Mouse (Mus musculus): ENCODE data around the gene Zswim9.

Gene Zswim9

GRCm38 (mm10) chr7:13302780-13303179 is 24.3 kb upstream of the Zswim9 start:
- Histone ChIP-seq H3K27me3 (ENCODE audit: insufficient read depth, low read length) (no peaks in the 10 kb centered on the region), H3K4me1 (replicated peaks; ENCODE audit: low read depth, low read length) (peaks cover 5% of the 10 kb centered on the region; the same call in 1 of the 2 replicates), H3K4me3 (replicated peaks; ENCODE audit: low read length) (no peak overlapping the region), H3K9me3 (ENCODE audit: low read length) (peaks cover 99% of the 10 kb centered on the region), H3K36me3 (ENCODE audit: insufficient read depth, low read length) (peaks cover 100% of the 10 kb centered on the region)
- TF ChIP-seq CTCF (conservative IDR thresholded peaks at IDR 0.05; ENCODE audit: low read length) (no peak), POU5F1 (IDR thresholded peaks at IDR 0.05; ENCODE audit: borderline replicate concordance, low read length) (no peak), NANOG (IDR thresholded peaks at IDR 0.05; ENCODE audit: borderline replicate concordance, low read length) (no peak)

DNA sequence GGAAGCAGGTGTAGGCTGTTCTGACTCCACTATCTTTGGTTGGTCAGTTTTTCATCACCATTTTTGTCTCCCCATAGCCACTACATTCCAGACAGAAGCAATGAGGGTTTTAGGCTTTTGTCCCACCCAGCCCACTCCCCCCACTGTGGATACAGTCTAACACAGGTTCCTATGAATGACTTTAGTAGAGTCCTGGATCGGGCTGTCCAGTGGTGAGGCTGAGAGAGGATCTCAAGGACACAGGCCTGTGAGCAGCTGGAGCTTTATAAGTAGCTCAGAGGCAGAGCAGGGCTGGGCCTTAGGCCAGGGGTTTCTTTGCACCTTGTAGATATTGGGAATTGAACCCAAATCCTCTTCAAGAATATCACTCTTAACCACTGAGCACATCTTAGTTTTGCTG is 23.1 kb upstream of the Zswim9 start:
- H3K36me3 ChIP-seq (ENCODE audit: insufficient read depth, low read length) = peaks cover 100% of the 10 kb centered on the region
- peaks cover 14% of the 10 kb centered on the region for H3K4me1 ChIP-seq (replicated peaks; ENCODE audit: low read depth, low read length)
- no peak for TF ChIP-seq CTCF (conservative IDR thresholded peaks at IDR 0.05; ENCODE audit: low read length)
- TF ChIP-seq NANOG (IDR thresholded peaks at IDR 0.05; ENCODE audit: borderline replicate concordance, low read length) = no peak
- TF ChIP-seq POU5F1 (IDR thresholded peaks at IDR 0.05; ENCODE audit: borderline replicate concordance, low read length) = no peak
- no peaks in the 10 kb centered on the region for H3K27me3 ChIP-seq (ENCODE audit: insufficient read depth, low read length)
- peaks cover 99% of the 10 kb centered on the region for H3K9me3 ChIP-seq (ENCODE audit: low read length)
- H3K4me3 ChIP-seq (replicated peaks; ENCODE audit: low read length) = no peak overlapping the region

GRCm38 (mm10) chr7:13298821-13299220 is 20.3 kb upstream of the Zswim9 start:
- Histone ChIP-seq H3K36me3 (ENCODE audit: insufficient read depth, low read length) (peaks cover 100% of the 10 kb centered on the region), H3K4me3 (replicated peaks; ENCODE audit: low read length) (no peak overlapping the region), H3K27me3 (ENCODE audit: insufficient read depth, low read length) (no peaks in the 10 kb centered on the region), H3K9me3 (ENCODE audit: low read length) (peaks cover 100% of the 10 kb centered on the region), H3K4me1 (replicated peaks; ENCODE audit: low read depth, low read length) (peaks cover 15% of the 10 kb centered on the region)
- TF ChIP-seq CTCF (conservative IDR thresholded peaks at IDR 0.05; ENCODE audit: low read length) (no peak), POU5F1 (IDR thresholded peaks at IDR 0.05; ENCODE audit: borderline replicate concordance, low read length) (no peak), NANOG (IDR thresholded peaks at IDR 0.05; ENCODE audit: borderline replicate concordance, low read length) (no peak)

DNA sequence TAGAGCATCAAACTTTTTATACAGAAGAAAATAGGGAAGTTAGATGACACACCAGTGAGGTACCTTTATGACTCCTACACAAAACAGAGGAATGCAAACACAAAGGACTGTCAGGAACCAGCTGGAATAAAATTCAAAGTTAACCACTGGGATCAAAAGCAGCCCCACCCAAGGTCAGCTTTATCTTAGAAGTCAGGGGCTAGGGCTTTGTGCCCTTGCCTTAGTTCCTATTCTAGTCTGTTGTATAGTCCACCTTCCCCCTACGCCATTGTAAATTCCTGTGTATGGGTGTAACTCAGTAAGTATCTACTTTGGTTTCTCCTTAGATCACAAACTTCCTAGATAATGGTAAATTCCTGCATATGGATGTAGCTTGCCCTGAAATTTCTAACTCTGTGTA is 19.1 kb upstream of the Zswim9 start:
- peaks cover 100% of the 10 kb centered on the region for H3K9me3 ChIP-seq (ENCODE audit: low read length)
- no peaks in the 10 kb centered on the region for H3K27me3 ChIP-seq (ENCODE audit: insufficient read depth, low read length)
- H3K36me3 ChIP-seq (ENCODE audit: insufficient read depth, low read length) = peaks cover 100% of the 10 kb centered on the region
- peaks cover 15% of the 10 kb centered on the region for H3K4me1 ChIP-seq (replicated peaks; ENCODE audit: low read depth, low read length)
- no peak overlapping the region for H3K4me3 ChIP-seq (replicated peaks; ENCODE audit: low read length)
- TF ChIP-seq CTCF (conservative IDR thresholded peaks at IDR 0.05; ENCODE audit: low read length) (no peak), NANOG (IDR thresholded peaks at IDR 0.05; ENCODE audit: borderline replicate concordance, low read length) (no peak)

DNA sequence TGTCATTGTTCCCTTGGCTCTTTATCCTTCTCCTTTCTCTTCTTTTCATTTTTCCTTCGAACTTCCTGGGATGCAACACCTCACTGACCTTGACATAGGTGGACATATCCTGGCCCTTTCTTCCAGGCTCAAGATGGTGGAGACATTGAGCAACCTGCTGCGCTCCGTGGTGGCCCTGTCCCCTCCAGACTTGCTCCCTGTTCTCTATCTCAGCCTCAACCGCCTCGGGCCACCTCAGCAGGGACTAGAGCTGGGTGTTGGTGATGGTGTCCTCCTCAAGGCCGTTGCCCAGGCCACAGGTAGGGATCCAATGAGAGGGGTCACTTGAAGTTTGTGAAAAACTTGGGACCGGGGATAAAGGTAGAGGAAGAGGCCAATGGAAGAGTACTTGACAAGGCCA is 16.7 kb upstream of the Zswim9 start:
- TF ChIP-seq NANOG (IDR thresholded peaks at IDR 0.05; ENCODE audit: borderline replicate concordance, low read length) (no peak), POU5F1 (IDR thresholded peaks at IDR 0.05; ENCODE audit: borderline replicate concordance, low read length) (no peak), CTCF (conservative IDR thresholded peaks at IDR 0.05; ENCODE audit: low read length) (no peak)
- Histone ChIP-seq H3K4me3 (replicated peaks; ENCODE audit: low read length) (no peak overlapping the region), H3K4me1 (replicated peaks; ENCODE audit: low read depth, low read length) (peaks cover 15% of the 10 kb centered on the region), H3K9me3 (ENCODE audit: low read length) (peaks cover 100% of the 10 kb centered on the region), H3K36me3 (ENCODE audit: insufficient read depth, low read length) (peaks cover 100% of the 10 kb centered on the region), H3K27me3 (ENCODE audit: insufficient read depth, low read length) (no peaks in the 10 kb centered on the region)

GRCm38 (mm10) chr7:13293878-13294855 is 15.6 kb upstream of the Zswim9 start:
- TF ChIP-seq NANOG (IDR thresholded peaks at IDR 0.05; ENCODE audit: borderline replicate concordance, low read length) (no peak), CTCF (conservative IDR thresholded peaks at IDR 0.05; ENCODE audit: low read length) (no peak), POU5F1 (IDR thresholded peaks at IDR 0.05; ENCODE audit: borderline replicate concordance, low read length) (no peak)
- Histone ChIP-seq H3K27me3 (ENCODE audit: insufficient read depth, low read length) (no peaks in the 10 kb centered on the region), H3K4me1 (replicated peaks; ENCODE audit: low read depth, low read length) (peaks cover 15% of the 10 kb centered on the region), H3K4me3 (replicated peaks; ENCODE audit: low read length) (no peak overlapping the region), H3K9me3 (ENCODE audit: low read length) (peaks cover 99% of the 10 kb centered on the region), H3K36me3 (ENCODE audit: insufficient read depth, low read length) (peaks cover 100% of the 10 kb centered on the region)

DNA sequence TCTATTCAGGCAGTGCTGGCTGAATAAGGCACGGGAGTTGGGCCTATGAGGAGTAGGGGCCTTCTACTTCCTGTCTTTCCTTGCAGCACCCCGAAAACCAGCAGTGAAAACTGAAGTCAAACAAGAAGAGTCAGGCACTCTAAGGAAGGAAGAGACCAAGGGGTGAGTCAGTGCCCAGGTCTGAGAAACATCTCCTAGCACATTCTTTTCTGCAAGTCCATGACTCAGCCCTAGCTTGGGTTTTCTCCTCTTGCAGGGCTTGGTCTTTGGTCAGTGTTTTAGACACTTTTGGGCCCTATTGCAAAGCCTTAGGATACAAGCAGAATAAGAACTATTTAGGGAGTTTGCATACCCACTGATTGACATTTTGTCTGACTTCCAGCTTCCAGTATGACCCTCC is 12.8 kb upstream of the Zswim9 start:
- H3K9me3 ChIP-seq (ENCODE audit: low read length) = peaks cover 75% of the 10 kb centered on the region
- no peak overlapping the region for H3K4me3 ChIP-seq (replicated peaks; ENCODE audit: low read length)
- H3K4me1 ChIP-seq (replicated peaks; ENCODE audit: low read depth, low read length) = no peaks in the 10 kb centered on the region
- no peaks in the 10 kb centered on the region for H3K27me3 ChIP-seq (ENCODE audit: insufficient read depth, low read length)
- TF ChIP-seq CTCF (conservative IDR thresholded peaks at IDR 0.05; ENCODE audit: low read length) = no peak
- TF ChIP-seq POU5F1 (IDR thresholded peaks at IDR 0.05; ENCODE audit: borderline replicate concordance, low read length) = no peak
- TF ChIP-seq NANOG (IDR thresholded peaks at IDR 0.05; ENCODE audit: borderline replicate concordance, low read length) = no peak
- peaks cover 100% of the 10 kb centered on the region for H3K36me3 ChIP-seq (ENCODE audit: insufficient read depth, low read length)

DNA sequence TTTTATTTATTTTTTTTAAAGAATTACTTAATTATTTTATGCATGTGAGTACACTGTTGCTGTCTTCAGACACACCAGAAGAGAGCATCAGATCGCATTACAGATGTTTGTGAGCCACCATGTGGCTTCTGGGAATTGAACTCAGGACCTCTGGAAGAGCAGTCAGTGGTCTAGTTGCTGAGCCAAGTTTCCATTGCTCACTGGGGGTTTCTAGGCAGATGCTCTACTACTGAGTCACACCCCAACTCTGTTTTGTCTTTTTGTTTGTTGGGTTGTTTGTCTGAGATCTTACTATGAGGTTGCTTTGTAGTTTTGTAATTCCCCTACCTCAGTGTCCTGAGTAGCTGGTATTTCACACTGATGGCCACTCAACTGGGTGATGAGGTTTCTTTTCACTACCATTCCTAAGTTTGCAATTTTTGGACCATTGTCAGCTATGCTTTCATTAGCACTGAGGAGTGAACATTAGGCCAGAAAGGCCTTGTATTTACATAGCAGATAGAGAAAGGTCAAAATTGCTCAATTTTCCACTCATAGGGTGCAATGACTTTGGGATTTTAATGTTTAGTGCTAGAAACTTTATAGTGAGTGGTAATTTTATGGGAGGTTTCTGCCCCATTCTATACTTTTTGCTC is 11.6 kb upstream of the Zswim9 start:
- H3K36me3 ChIP-seq (ENCODE audit: insufficient read depth, low read length) = peaks cover 100% of the 10 kb centered on the region
- H3K27me3 ChIP-seq (ENCODE audit: insufficient read depth, low read length) = no peaks in the 10 kb centered on the region
- H3K4me1 ChIP-seq (replicated peaks; ENCODE audit: low read depth, low read length) = no peaks in the 10 kb centered on the region
- H3K9me3 ChIP-seq (ENCODE audit: low read length) = peaks cover 63% of the 10 kb centered on the region
- TF ChIP-seq NANOG (IDR thresholded peaks at IDR 0.05; ENCODE audit: borderline replicate concordance, low read length) (no peak), POU5F1 (IDR thresholded peaks at IDR 0.05; ENCODE audit: borderline replicate concordance, low read length) (no peak), CTCF (conservative IDR thresholded peaks at IDR 0.05; ENCODE audit: low read length) (no peak)
- no peak overlapping the region for H3K4me3 ChIP-seq (replicated peaks; ENCODE audit: low read length)

Data from E14TG2a.4 (cell line).